Mouse (Mus musculus): ENCODE results near the gene Sec24a.
"Not testable (repeated sequence)": the region's sequence is repeated elsewhere in the genome, so short reads cannot be mapped to it uniquely, and the experiment has no call there.

Sec24a gene

GRCm38 (mm10) chr11:51681324-51681975 is 82.0 kb downstream of the Sec24a start:
- peak; percentile 88 to 96 for DNase-seq

GRCm38 (mm10) chr11:51679466-51679865 is 84.0 kb downstream of the Sec24a start:
- no peak for DNase-seq

- no peak for DNase-seq
Observed at GRCm38 (mm10) chr11:51677737-51678418, 85.6 kb downstream of the Sec24a start.

GRCm38 (mm10) chr11:51675386-51675785 is 88.0 kb downstream of the Sec24a start:
- DNase-seq: no peak

- DNase-seq: peak; percentile 51 to 58
Observed at GRCm38 (mm10) chr11:51673291-51673690, 90.1 kb downstream of the Sec24a start.

- DNase-seq: no peak
Observed at GRCm38 (mm10) chr11:51671376-51671775, 92.1 kb downstream of the Sec24a start.

- peak in 1 of 2 experiments; percentile 42 for DNase-seq
Observed at GRCm38 (mm10) chr11:51670846-51671245, 92.6 kb downstream of the Sec24a start.

- not testable (repeated sequence) for DNase-seq
Observed at GRCm38 (mm10) chr11:51664747-51665146, 98.7 kb downstream of the Sec24a start.

GRCm38 (mm10) chr11:51662632-51663031 is 100.8 kb downstream of the Sec24a start:
- no peak for DNase-seq

GRCm38 (mm10) chr11:51661867-51662365 is 101.5 kb downstream of the Sec24a start:
- peak in 1 of 2 experiments; percentile 36 for DNase-seq

GRCm38 (mm10) chr11:51658705-51659104 is 104.7 kb downstream of the Sec24a start:
- DNase-seq: peak; percentile 88 to 95

GRCm38 (mm10) chr11:51658291-51658690 is 105.1 kb downstream of the Sec24a start:
- peak in 1 of 2 experiments; percentile 65 for DNase-seq

- DNase-seq: peak; percentile 85 to 94
Observed at GRCm38 (mm10) chr11:51656798-51657521, 106.5 kb downstream of the Sec24a start.

- DNase-seq: no peak
Observed at GRCm38 (mm10) chr11:51654891-51655290, 108.5 kb downstream of the Sec24a start.

GRCm38 (mm10) chr11:51653736-51654135 is 109.7 kb downstream of the Sec24a start:
- no peak for DNase-seq

- DNase-seq: peak; percentile 66 to 76
Observed at GRCm38 (mm10) chr11:51652889-51653418, 110.5 kb downstream of the Sec24a start.

GRCm38 (mm10) chr11:51650691-51651515 is 112.5 kb downstream of the Sec24a start, which contains the start of the genes N4bp3 and D930048N14Rik:
Gene N4bp3 (minus strand): TSS chr11:51650842.
Gene D930048N14Rik (plus strand): TSS chr11:51650954.
- peak; percentile 80 to 91 for DNase-seq

- DNase-seq: peak in 1 of 2 experiments; percentile 59
Observed at GRCm38 (mm10) chr11:51650261-51650660, 113.2 kb downstream of the Sec24a start.

GRCm38 (mm10) chr11:51649889-51650199 is 113.6 kb downstream of the Sec24a start:
- DNase-seq: no peak

- no peak for DNase-seq
Observed at GRCm38 (mm10) chr11:51649111-51649888, 114.1 kb downstream of the Sec24a start.

- DNase-seq: peak in 1 of 2 experiments; percentile 62
Observed at GRCm38 (mm10) chr11:51648566-51648965, 114.9 kb downstream of the Sec24a start.

All from kidney, postnatal 36 days (tissue).